Mouse (Mus musculus) adrenal gland, postnatal 4 days (tissue): ENCODE results near the gene Map4. TPM values are rescaled to one million over a fixed set of nuclear protein-coding genes. Genes with fewer than 3 reads are reported as not detected.

Experiments used
- DNase-seq, 2 experiments: peaks; one replicate each; pipeline ENCODE4 v3.0.0; 2021 to 2022; ENCODE audit warnings: low spot score in 2 of 2, mixed read lengths in 2 of 2
- total RNA-seq, 2 experiments: library from RNA; stranded (reverse); gene quantifications; 2 replicates each; pipeline ENCODE4 v1.2.3; 2021

Gene Map4
- total RNA-seq, 2 experiments from 2014 or later: 118 to 124 TPM

DNA sequence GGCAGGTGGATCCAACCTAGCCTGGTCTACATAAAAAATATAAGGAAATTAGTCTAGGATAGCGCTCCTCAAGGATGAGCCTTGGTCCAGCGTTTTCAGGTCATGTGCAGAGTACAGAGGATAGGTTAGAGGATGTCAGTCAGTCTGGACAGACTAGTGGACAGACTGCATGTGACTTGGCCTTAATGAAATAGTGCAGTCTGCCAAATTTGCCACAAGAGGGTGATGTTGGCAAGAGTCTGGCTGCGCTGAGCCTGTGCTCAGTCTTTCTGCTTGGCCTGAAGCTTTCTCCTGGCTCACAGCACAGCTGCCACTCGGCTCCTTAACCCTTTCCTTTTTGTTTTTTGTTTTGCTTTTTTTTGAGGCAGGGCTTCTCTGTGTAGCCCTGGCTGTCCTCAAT lies 54.2 kb downstream of the Map4 start:
- peak; percentile 21 for DNase-seq

DNA sequence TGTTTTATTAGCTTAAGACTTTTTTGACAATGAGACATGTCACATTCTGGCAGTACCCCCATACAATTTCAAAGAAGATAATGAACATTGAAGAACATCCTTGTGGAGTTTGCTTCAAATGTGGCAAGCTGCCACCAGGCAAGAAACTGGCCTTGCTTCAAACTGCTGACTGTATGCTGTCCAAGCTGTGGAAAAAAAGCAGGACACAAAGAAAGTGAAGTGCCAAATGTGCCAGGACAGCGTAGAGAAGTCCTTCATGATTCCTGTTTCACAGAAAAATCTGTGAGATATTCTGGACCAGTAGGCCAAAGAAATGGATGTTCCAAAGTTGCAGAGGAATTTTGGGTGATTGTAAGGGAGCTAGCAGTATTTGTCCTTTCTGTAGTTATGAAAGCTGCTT lies 57.8 kb downstream of the Map4 start:
- DNase-seq: no peak

DNA sequence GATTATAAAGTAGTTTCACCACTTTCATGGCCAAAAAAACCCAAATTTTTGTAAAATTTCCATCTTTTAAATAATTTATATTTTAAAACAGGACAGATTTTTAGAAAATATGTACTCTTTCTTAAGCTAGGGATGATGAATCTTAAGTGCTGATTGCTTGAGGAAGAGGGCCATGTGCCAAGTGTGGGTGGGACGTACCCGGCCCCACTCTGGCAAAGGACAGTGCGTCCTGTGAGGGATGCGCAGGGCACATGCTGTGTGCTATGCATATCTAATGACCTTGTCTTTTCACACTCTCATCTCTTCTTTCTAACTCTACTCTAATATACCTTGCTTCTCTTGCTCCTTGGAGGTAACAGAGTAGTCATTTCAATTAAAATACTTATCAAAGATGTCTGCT lies 66.2 kb downstream of the Map4 start:
- no peak for DNase-seq

DNA sequence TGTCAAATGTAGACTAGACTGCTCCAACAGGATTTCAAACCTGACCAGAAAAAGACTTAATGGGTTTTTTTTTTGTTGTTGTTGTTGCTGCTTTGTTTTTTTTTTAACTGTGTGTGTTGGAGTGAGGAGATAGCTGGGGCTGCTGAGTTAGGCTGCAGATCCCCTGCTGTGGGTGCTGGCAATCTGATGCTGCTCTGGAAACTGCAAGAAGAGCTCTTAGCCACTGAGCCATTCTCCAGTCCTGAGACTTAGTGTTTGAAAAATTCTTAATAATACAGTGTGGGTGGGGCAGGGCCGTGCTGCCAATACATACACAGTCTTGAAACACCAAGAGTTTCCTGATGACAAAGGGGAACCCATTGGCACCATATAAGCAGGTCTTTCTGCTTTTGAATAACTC lies 70.7 kb downstream of the Map4 start:
- no peak for DNase-seq

DNA sequence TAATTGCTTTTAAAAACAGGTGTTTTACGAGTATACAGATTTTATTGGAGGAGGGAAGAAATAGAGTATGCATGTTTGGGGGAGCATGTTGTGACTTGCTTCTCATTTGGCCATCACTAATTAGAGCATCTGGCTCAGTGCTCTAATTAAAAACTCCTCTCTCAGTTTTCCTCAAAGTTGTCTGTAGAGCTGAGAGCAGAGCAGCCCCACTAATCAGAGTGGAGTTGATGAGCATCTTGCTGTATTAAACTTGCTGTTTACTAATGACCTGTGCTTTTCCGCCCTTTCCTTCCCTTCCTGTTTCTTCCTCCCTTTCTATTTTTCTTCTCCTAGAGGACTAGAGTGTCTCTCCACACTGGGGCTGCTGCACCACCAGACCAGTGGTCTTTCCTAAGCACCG lies 71.2 kb downstream of the Map4 start:
- DNase-seq: no peak

DNA sequence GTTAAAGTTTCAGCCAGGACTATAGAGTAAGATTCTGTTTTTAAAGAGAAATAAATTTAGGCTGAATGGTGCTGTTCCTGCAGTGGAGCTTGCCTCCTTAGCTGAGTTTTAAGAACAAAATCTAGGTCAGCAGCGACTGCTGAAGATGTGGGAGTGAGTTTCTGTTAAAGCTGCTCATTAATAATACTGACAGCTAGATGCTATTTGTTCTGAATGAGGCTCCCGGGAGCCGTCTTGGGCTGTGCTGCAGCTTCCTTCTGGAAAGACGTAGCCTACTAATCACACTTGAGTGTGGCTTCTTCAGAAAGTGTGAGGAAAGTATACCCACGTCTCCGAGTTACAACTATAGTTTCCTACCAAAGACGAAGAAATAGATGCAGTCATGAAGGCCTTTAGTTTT lies 88.0 kb downstream of the Map4 start:
- DNase-seq: no peak

DNA sequence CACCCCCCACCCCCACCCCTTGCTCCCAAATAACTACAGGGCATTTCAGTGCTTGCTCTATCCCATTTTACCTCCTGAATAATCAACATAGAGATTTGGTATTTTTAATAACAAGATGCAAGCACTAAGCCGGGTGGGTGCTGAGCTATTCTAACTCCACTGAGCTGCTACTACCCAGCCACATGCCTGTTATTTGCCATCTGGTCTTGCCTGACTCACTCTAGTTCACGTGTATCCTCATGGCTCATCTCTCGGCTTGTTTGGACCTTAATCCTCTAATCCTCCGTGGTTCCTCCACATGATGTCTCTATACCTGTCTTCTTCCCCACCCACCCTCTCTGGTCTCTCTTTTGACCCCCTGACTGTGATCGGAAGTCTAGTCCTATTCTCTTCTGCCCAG lies 89.1 kb downstream of the Map4 start:
- no peak for DNase-seq

DNA sequence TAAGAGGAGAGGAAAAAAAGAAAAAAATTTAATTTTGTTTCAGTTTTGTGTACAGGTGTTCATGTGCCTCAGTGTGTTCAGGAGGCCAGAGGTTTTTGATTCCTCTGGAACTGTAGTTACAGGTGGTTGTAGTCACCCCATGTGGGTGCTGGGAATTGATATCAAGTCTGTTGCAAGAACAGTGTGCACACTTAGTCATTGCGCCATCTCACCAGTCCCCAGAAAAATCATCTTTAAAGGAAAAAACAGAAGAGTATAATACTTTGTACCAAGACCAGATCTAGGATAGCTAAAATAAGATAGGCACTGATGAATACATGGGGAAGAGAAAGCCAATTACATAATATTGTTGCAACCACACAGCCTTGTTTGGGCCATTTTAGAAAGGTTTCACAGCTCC lies 90.2 kb downstream of the Map4 start:
- no peak for DNase-seq

DNA sequence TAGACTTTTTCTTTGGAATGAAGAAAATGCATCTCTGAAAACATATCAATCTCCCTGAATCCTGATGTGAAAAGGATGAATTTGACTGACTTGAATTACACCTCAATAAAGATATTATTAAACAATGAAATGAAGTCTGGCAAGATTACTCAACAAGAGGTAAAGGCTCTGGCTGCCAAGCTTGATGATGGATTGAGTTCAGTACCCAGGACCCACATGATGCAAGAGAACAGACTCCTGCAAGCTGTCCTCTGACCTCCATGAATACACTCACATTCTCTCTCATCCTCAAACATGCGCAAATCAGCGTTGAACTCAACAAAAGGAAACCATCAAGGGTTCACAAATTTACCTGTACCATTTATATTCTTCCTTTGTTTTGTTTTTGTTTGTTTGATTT lies 90.9 kb downstream of the Map4 start:
- no peak for DNase-seq

DNA sequence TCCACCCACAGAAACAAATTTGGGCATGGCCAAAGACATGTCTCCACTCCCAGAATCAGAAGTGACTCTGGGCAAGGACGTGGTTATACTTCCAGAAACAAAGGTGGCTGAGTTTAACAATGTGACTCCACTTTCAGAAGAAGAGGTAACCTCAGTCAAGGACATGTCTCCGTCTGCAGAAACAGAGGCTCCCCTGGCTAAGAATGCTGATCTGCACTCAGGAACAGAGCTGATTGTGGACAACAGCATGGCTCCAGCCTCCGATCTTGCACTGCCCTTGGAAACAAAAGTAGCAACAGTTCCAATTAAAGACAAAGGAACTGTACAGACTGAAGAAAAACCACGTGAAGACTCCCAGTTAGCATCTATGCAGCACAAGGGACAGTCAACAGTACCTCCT lies 103.8 kb downstream of the Map4 start:
- no peak for DNase-seq

DNA sequence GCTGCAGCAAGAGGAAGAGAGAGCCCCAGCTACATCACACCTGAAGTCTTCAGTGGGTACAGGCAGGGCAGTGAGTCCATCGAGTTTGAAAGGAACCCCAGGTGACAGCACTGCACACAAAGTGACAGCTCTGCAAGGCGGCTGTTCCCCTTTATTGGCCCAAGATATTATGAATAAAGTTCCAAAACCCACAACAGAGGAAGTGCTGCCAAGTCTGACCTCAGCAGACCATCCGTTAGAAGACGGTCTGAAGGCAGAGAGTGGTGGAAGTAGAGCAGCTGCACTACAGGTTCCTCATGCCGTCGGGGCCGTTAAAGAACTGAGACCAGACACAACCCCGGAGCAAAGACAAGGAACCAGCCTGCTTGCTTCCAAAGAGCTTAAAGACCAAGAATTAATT lies 106.6 kb downstream of the Map4 start:
- no peak for DNase-seq

DNA sequence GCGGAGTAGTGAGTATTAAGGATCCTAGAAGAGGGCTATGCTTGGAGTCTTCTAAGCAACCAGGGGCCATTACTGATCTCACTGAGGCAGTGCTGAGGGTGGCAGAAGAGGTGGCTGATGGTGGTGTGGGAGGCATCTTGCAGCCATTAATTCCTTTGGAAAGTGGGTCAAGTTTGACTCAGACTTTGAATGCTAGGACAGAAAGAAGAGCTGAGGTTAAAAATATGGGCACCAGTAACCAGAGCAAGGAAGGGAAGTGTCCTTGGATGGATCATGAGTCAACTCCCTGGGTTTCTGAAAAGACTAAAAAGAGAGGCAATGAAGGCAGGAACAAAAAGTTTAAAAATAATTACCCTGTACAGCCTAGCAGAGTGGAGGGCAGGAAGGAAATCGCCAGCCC lies 107.2 kb downstream of the Map4 start:
- no peak for DNase-seq

DNA sequence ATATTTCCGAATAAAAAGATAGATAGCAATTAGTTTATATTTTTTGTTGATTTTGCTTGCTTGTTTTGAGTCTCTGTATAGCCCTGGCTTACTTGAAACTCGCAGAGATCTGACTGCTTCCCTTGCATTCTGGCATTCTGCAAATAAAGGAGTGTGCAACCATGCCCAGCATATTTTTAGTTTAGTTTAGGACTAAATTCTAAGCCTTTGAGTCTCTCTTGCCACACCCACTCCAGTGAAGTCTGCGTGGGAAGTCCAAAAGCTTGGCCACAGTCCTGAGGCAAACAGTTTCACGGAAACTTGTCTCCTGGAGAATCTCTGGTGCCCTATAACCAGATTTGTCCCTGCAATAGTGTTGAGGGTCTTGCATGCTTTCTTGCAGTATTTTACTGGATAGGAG lies 113.1 kb downstream of the Map4 start:
- DNase-seq: no peak

DNA sequence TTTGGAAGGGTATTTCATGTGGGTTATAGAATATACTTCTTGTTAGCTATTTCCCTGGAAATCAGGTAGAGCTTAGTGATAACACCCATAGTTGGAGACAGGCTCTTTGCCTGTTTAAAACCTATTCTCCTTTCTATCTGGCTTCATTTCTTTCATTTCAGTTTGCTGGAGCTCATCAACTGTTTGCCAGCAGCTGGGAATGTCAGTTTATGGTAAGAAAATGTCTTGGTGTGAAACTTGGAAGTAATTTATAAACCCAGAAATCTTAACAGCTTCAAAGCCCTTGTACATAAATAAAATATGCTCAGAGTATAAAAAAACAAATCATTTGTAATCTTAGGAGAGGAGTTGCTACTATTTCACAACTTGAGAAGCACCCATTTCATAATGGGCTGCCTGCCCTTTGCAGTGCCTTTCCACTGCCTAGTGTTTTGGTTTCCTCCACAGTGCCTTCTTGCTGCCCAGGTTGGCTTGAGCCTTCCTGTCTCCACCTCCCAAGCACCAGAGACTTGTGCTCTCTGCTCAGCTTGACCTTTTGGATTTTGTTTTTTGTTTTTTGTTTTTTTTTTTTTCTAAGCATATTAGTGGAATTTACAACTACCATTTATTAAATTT lies 114.6 kb downstream of the Map4 start:
- no peak for DNase-seq

DNA sequence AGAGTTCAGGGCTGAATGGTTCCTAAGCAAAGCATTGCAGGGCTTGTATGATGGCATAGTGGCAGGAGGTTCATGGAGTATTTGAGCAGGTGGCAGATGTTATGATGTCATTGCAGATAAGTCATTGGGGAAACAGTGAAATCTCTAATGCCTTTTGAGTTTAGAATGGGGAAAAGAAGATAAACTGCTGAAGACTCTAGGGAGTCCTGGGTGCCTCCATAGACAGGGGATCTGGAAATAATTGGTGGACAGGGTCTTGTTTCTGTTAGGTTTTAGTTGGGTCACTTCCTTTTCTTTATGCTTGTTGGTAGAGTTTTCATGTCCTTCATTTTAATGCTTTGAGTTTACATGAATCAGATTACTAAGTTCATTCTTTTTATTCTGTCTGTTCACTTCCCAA lies 116.0 kb downstream of the Map4 start:
- no peak for DNase-seq

DNA sequence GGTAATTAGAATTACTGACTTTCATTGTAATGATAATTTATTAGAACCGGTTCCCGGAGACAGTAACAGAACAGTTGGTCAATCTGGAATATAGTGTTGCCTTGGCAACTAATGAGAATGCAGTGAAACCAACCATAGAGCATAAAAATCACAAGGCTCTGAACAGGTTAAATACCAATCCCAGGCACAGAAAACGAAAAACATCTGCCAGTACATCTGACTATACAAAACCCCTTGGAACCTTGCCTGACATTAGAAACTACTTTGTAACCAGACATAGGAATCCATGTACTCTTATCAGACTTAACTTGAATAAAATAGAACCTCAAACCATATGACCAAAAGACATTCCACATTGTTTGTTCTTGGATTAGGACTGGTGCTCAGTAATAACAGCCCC lies 116.6 kb downstream of the Map4 start:
- no peak for DNase-seq

DNA sequence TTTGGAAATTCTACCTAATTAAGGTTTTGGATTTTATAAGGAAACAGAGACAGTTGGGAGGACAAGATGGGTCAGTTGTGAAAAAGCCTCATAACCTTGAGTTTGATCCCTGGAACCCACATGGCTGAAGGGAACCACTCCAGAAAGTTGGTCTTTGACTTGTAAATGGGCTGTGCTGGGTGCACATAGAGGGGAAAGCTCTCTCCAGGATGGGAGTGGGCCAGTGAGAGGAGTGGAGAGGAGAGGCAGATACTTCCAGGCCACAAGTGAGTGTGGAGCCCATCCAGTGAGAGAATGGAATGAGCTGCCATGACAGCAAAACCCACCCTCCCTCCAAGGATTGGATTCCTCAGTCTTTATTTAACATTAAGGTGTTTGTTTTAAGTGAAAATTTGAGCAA lies 119.9 kb downstream of the Map4 start:
- DNase-seq: no peak

DNA sequence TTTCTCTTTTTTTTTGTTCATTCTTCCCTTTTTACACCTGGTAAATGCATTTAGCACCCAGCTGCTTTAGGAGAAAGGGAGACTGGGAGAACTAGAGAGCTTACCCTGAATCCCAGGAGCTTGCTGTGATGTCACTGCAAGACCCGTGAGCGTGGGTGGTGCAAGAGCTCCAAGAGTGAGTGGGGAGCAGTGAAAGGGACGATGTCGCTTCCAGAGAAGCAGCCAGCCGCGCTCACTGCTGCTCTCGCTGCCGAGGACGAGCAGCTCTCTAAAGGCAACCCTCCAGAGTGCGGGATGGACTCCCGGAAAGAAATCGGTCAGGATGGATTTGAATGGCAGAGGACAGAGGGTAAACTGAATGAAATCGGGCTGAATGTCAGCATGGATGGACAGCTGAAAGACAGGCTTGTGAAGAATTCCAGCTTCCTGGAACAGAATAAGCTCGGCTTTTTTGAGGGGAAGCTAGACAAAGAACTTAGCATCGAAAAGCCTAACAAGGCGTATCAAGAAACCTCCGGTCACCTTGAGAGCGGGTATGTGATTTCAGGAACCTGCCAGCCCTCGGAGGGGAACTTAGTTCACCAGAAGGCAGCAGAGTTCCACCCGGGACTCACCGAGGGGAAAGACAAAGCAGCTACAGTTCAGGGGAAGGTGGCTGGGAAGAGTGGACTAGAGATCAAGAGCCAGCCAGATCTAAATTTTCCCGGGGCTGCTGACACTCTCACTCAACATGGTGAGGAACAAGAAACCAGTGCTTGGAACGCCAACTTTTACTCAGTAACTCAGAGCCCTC lies 120.8 kb downstream of the Map4 start:
- no peak for DNase-seq

DNA sequence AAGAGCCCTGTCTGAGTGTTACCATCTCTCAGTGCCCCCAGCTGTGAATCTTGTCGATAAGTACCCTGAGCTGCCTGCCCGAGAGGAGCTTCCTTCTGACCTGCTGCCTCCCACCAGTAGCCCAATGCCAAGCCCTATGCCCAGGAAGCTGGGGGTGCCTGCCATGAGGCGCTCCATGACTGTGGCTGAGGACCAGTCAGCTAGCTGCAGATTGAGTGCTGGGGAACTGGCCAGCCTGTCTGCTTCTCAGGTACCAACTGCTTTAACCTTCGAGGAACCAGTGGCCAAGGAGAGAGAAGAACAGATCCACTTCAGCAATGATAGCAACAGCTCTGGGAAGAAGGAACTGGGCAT lies 121.7 kb downstream of the Map4 start:
- no peak for DNase-seq

DNA sequence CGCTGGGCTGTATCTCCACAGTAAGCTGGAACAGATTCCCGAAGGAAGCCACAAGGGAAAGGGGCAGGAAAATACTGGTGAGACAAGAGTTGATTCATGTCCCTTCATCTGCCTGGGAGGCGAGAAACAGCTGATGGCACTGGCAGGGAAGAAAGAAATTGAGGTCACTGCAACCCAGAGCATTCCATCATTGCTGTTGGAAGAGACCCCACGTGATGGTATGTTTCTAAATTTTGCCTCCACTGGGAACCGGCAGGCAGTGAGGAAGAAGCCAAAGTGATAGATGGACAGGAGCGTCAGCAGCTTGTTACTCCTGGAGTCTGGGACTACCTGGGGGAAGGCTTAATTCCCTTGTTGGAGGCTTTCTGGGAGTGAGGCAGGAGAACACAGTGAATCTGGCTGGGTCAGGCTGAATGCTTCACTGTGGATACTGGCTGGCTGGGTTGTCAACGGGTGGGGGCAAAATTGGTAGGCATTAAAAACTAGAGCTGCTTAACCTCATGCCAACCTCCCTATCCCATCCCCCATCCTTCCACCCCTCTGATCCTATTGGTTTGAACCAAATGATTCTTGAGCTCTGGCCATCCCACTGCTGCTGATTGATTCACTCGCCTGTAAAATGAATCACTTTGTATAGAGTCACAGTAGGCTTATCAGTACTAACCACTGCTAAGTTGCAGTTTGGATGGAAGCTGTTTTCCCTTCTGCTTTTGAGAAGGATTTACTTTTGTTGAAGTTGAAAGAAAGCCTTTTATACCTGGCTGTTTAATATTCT lies 122.2 kb downstream of the Map4 start:
- no peak for DNase-seq

DNA sequence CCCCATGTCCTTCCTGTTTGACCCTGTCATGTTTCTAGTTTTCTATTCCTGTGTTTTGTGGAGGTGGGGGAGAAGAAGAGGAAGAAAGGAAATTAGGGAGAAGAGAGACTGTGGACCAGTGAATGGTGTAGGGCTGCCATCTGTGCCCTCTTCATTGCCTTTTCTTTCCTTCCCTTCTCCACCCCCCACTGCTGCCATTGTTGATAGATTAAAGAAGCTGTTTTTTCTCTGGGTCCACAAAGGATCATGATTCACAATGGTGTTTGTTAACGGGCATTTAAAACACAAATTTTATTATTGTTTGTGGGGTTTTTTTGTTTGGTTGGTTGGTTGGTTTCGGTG lies 122.8 kb downstream of the Map4 start:
- DNase-seq: no peak

DNA sequence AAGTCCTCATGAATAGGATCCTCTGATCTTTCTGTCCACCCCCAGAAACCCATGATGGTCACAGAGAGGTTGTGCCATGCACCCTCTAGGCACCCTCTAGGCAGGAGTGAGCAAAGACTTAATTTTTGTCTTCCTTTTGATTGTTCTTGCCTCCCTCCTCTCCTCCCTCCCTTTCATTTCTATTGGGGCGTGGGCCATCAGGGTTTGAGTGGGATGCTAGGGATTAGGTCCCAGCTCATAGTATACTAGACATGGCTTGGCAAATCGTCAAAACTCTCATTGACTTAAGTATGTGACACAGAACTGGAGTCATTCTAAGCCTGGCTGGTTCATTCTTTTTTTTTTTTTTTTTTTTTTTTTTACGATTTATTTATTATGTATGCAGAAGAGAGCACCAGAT lies 123.5 kb downstream of the Map4 start:
- no peak for DNase-seq

DNA sequence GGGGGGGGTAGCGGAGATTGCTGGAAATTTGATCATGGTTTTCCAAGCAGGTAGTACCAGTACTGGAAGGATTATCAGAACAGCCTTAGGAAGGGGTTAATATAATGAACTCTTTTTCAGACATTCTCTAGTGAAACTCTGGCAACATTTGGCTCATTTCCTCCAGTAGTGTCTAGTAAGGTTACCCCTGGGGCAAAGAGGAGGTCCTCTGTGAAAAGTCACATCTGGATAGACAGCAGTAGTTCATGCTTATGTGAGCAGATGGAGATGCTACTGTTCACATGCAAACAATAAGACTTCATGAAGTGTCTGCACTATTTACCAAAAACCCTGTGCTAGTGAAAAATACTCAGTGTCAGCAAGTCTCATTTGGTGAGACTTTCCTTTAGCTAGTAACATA lies 125.9 kb downstream of the Map4 start:
- DNase-seq: no peak
